Mouse (Mus musculus): ENCODE measurements at regions not wholly inside any gene's neighbourhood (a gene's known extent, or its start where the extent isn't known, plus 50 kb on each side); places are given as distances from the start of the nearest gene placed in this dataset.

- no peak for TF ChIP-seq POLR2A (IDR thresholded peaks at IDR 0.05; ENCODE audit: borderline replicate concordance, extremely low read depth, low read depth, low read length)
- no peak for TF ChIP-seq CTCF (IDR thresholded peaks at IDR 0.05; ENCODE audit: insufficient read depth, low read length)
Measured at GRCm38 (mm10) chr19:20005932-20006625, 384.7 kb downstream of the Anxa1 start.

All from lung, adult 2 months (tissue).